In genomic region chr2:120998863-120999262, GRCm38 (mm10) we compare ENCODE assay signal across 15 mouse cellular contexts. TPM values are rescaled to one million over a fixed set of nuclear protein-coding genes. Genes with fewer than 3 reads are reported as not detected.
"Had no signal": no experiment of that assay in that cellular context is flagged by ENCODE, and none has a peak within 500 bp of the region (broad histone marks: within the 10 kb centered on the region; RNA-seq: fewer than 3 reads in every experiment).

No protein-coding gene starts in this region.

- H3K9me3 ChIP-seq: intestine, embryonic 15.5 days; limb, embryonic 13.5 days; midbrain, embryonic 10.5 days; neural tube, embryonic 15.5 days had no signal

- H3K27ac ChIP-seq: intestine, embryonic 15.5 days; layer of hippocampus, adult 2 months; limb, embryonic 13.5 days; midbrain, embryonic 10.5 days; neural tube, embryonic 15.5 days had no signal

- H3K4me3 ChIP-seq: intestine, embryonic 15.5 days; layer of hippocampus, adult 2 months; limb, embryonic 13.5 days; midbrain, embryonic 10.5 days; myocyte; neural tube, embryonic 15.5 days had no signal

- DNase-seq: kidney, adult 18-20 months; kidney, postnatal 10 days; kidney, postnatal 4 days; left cerebral cortex, postnatal 4 days; lung, adult 18-20 months; midbrain, embryonic 14.5 days; right cerebral cortex, postnatal 4 days; spleen, adult 18-20 months; thymus, postnatal 36 days had no signal

- H3K36me3 ChIP-seq: intestine, embryonic 15.5 days; limb, embryonic 13.5 days; midbrain, embryonic 10.5 days had no signal

- H3K4me1 ChIP-seq: intestine, embryonic 15.5 days; limb, embryonic 13.5 days; midbrain, embryonic 10.5 days; neural tube, embryonic 15.5 days had no signal

- H3K4me2 ChIP-seq: intestine, embryonic 15.5 days; limb, embryonic 13.5 days; neural tube, embryonic 15.5 days had no signal

- H3K9ac ChIP-seq: intestine, embryonic 15.5 days; limb, embryonic 13.5 days; neural tube, embryonic 15.5 days had no signal

- ATAC-seq: intestine, embryonic 15.5 days had no signal

- H3K27me3 ChIP-seq: intestine, embryonic 15.5 days; limb, embryonic 13.5 days; neural tube, embryonic 15.5 days had no signal

RNA-seq across cellular contexts. Expression of gene Epb42, which starts 38.0 kb away (rescaled TPM):
- polyA plus RNA-seq: myocyte had no signal
